Mouse (Mus musculus) liver, embryonic 16.5 days (tissue): ENCODE data around the gene Grin1. TPM values are rescaled to one million over a fixed set of nuclear protein-coding genes. Genes with fewer than 3 reads are reported as not detected.

Experiments used
- ATAC-seq: fragments of 200-750 bp; cut with Nextera tagmentation; 2 replicates; pipeline ENCODE4 v1.8.0; 2017; ENCODE audit warnings: low read depth, mild to moderate bottlenecking, moderate number of reproducible peaks, moderate library complexity
- H3K27ac ChIP-seq: fragments of 300-500 bp; sonication (generic); 2 replicates; pipeline ENCODE4 v1.5.1; 2014; ENCODE audit warnings: mild to moderate bottlenecking, low read length
- H3K27me3 ChIP-seq: fragments of 300-500 bp; sonication (generic); 2 replicates; pipeline ENCODE4 v1.6.1; 2014; ENCODE audit warnings: low read depth, low read length, mixed read lengths; ENCODE audit not compliant: control insufficient read depth, insufficient read depth
- H3K36me3 ChIP-seq: fragments of 300-500 bp; sonication (generic); 2 replicates; pipeline ENCODE4 v1.6.1; 2014; ENCODE audit warnings: mild to moderate bottlenecking; ENCODE audit not compliant: control insufficient read depth, insufficient read depth
- H3K4me1 ChIP-seq: fragments of 300-500 bp; sonication (generic); 2 replicates; pipeline ENCODE4 v1.6.1; 2014; ENCODE audit warnings: low read depth, low read length, mixed read lengths; ENCODE audit not compliant: control insufficient read depth
- H3K4me2 ChIP-seq: fragments of 300-500 bp; sonication (generic); 2 replicates; pipeline ENCODE4 v1.6.1; 2014; ENCODE audit warnings: low read depth, low read length, mixed read lengths
- H3K4me3 ChIP-seq: fragments of 300-500 bp; sonication (generic); 2 replicates; pipeline ENCODE4 v1.5.1; 2014; ENCODE audit warnings: low read depth, mild to moderate bottlenecking, low read length
- H3K9ac ChIP-seq: fragments of 300-500 bp; sonication (generic); 2 replicates; pipeline ENCODE4 v1.6.1; 2014; ENCODE audit warnings: low read depth, low read length
- H3K9me3 ChIP-seq: fragments of 300-500 bp; sonication (generic); replicated peaks from 2 replicates; pipeline ENCODE4 v1.6.1; 2016; ENCODE audit warnings: low read length; ENCODE audit not compliant: control insufficient read depth
- WGBS: fragments of 180-500 bp; shearing (Covaris S2); extraction: QIAGEN DNeasy Blood & Tissue Kit; methylation state at CpG from one replicate; pipeline ENCODE4 v1.1.7; 2014; ENCODE audit not compliant: insufficient replicate concordance; 5-methylcytosine and 5-hydroxymethylcytosine counted together
- polyA plus RNA-seq: library from polyadenylated mRNA; unstranded; fragments of >200 nt; fragmentation: Nextera tagmentation; extraction: Ambion mirVana; gene quantifications from 2 replicates; pipeline ENCODE4 v1.2.1, GENCODE M21; 2015

Grin1 gene
- polyA plus RNA-seq, 1 experiment from 2014 or later, result 0.02 TPM

GRCm38 (mm10) chr2:25241438-25241775 is 77.6 kb downstream of the Grin1 start:
- 9% methylated on average over 6 of the region's 6 CpGs for WGBS
- H3K4me3 ChIP-seq, result no peak overlapping the region; the same call in 1 of the 2 replicates
- H3K4me1 ChIP-seq, result peaks cover 19% of the 10 kb centered on the region
- H3K27me3 ChIP-seq, result peaks cover 29% of the 10 kb centered on the region
- H3K9ac ChIP-seq, result no peak overlapping the region
- no peaks in the 10 kb centered on the region for H3K9me3 ChIP-seq
- no peaks in the 10 kb centered on the region for H3K36me3 ChIP-seq
- peak overlapping the region; percentile 73 for H3K4me2 ChIP-seq
- ATAC-seq, result no peak
- H3K27ac ChIP-seq, result no peak overlapping the region

Other genes starting within 250 kb of the Grin1 start
- gene Entpd8, start 238.9 kb downstream of the Grin1 start, polyA plus RNA-seq, result 5.3 and 8.0 TPM in 2 replicates
- 0.82 and 0.85 TPM in 2 replicates for gene Noxa1, start 224.0 kb downstream of the Grin1 start, polyA plus RNA-seq
- 1.1 and 1.3 TPM in 2 replicates for gene Nrarp, start 138.4 kb downstream of the Grin1 start, polyA plus RNA-seq
- 6.5 and 6.6 TPM in 2 replicates for gene Tor4a, start 122.3 kb downstream of the Grin1 start, polyA plus RNA-seq
- 33.9 and 34.9 TPM in 2 replicates for gene Nelfb, start 107.7 kb downstream of the Grin1 start, polyA plus RNA-seq
- not detected in 2 replicates for gene Stpg3, start 104.5 kb downstream of the Grin1 start, polyA plus RNA-seq
- not detected in 2 replicates for gene Fam166a, start 100.4 kb downstream of the Grin1 start, polyA plus RNA-seq
- 590 and 624 TPM in 2 replicates for gene Tubb4b, start 94.5 kb downstream of the Grin1 start, polyA plus RNA-seq
- 0.08 TPM in 1 of 2 replicates, not detected in the other for gene Slc34a3, start 84.8 kb downstream of the Grin1 start, polyA plus RNA-seq
- gene Rnf224, start 82.4 kb downstream of the Grin1 start, polyA plus RNA-seq, result not detected in 2 replicates
- gene Rnf208, start 76.9 kb downstream of the Grin1 start, polyA plus RNA-seq, result 0.77 TPM in 1 of 2 replicates, not detected in the other
- not detected in 2 replicates for gene Cysrt1, start 76.7 kb downstream of the Grin1 start, polyA plus RNA-seq
- 1.4 and 1.8 TPM in 2 replicates for gene AL732309.1, start 72.3 kb downstream of the Grin1 start, polyA plus RNA-seq
- 10.9 and 12.0 TPM in 2 replicates for gene Tmem203, start 63.7 kb downstream of the Grin1 start, polyA plus RNA-seq
- gene Tprn, start 56.6 kb downstream of the Grin1 start, polyA plus RNA-seq, result 3.7 and 4.7 TPM in 2 replicates
- 94.7 and 111 TPM in 2 replicates for gene Ssna1, start 46.7 kb downstream of the Grin1 start, polyA plus RNA-seq
- 40.1 and 40.5 TPM in 2 replicates for gene Anapc2, start 46.7 kb downstream of the Grin1 start, polyA plus RNA-seq
- not detected in 2 replicates for gene Tmem210, start 31.0 kb downstream of the Grin1 start, polyA plus RNA-seq
- gene Lrrc26, start 29.3 kb downstream of the Grin1 start, polyA plus RNA-seq, result not detected in 2 replicates
- 15.3 and 17.2 TPM in 2 replicates for gene Man1b1, start 13.2 kb upstream of the Grin1 start, polyA plus RNA-seq
- gene Dpp7, start 37.2 kb upstream of the Grin1 start, polyA plus RNA-seq, result 10.8 and 11.5 TPM in 2 replicates
- gene Uap1l1, start 46.5 kb upstream of the Grin1 start, polyA plus RNA-seq, result 12.6 and 14.0 TPM in 2 replicates
- gene Sapcd2, start 53.1 kb upstream of the Grin1 start, polyA plus RNA-seq, result 14.7 and 16.2 TPM in 2 replicates
- 0.54 and 1.0 TPM in 2 replicates for gene Entpd2, start 76.7 kb upstream of the Grin1 start, polyA plus RNA-seq
- 4.7 and 4.8 TPM in 2 replicates for gene Npdc1, start 80.2 kb upstream of the Grin1 start, polyA plus RNA-seq
- gene Fut7, start 104.1 kb upstream of the Grin1 start, polyA plus RNA-seq, result 0.96 and 1.2 TPM in 2 replicates
- 1.3 and 1.8 TPM in 2 replicates for gene Abca2, start 109.5 kb upstream of the Grin1 start, polyA plus RNA-seq
- 0.54 and 0.63 TPM in 2 replicates for gene Clic3, start 137.7 kb upstream of the Grin1 start, polyA plus RNA-seq
- 10.1 TPM in 2 replicates for gene Paxx, start 141.9 kb upstream of the Grin1 start, polyA plus RNA-seq
- gene Ptgds, start 150.9 kb upstream of the Grin1 start, polyA plus RNA-seq, result 0.35 and 0.71 TPM in 2 replicates
- not detected in 2 replicates for gene Lcn12, start 174.7 kb upstream of the Grin1 start, polyA plus RNA-seq
- gene Fbxw5, start 181.6 kb upstream of the Grin1 start, polyA plus RNA-seq, result 23.8 and 24.7 TPM in 2 replicates
- gene C8g, start 182.5 kb upstream of the Grin1 start, polyA plus RNA-seq, result 90.7 and 105 TPM in 2 replicates
- 13.0 and 13.3 TPM in 2 replicates for gene Traf2, start 227.8 kb upstream of the Grin1 start, polyA plus RNA-seq
- 190 and 194 TPM in 2 replicates for gene Edf1, start 238.7 kb upstream of the Grin1 start, polyA plus RNA-seq